Mouse (Mus musculus) right cerebral cortex, postnatal 36 days (tissue): ENCODE measurements around the gene Zfp511.

Experiments
- DNase-seq, 2 experiments: peaks; one replicate each; pipeline ENCODE4 v3.0.0; 2022; ENCODE audit warnings: low spot score in 2 of 2, mixed read lengths in 1 of 2

The Zfp511 gene

GRCm38 (mm10) chr7:140048361-140049114, 12.3 kb downstream of the Zfp511 start, which contains the start of gene Msx3:
Msx3 (minus strand) TSS chr7:140049089.
- no peak for DNase-seq

- DNase-seq: no peak
These were observed 13.0 kb downstream of the Zfp511 start for GRCm38 (mm10) chr7:140049115-140049689.

GRCm38 (mm10) chr7:140054124-140054523, 17.9 kb downstream of the Zfp511 start:
- no peak for DNase-seq

GRCm38 (mm10) chr7:140057413-140058407, 21.5 kb downstream of the Zfp511 start:
- no peak for DNase-seq

- DNase-seq: no peak
These were observed 22.3 kb downstream of the Zfp511 start for GRCm38 (mm10) chr7:140058528-140058927.

GRCm38 (mm10) chr7:140059601-140060000, 23.4 kb downstream of the Zfp511 start:
- DNase-seq: no peak

GRCm38 (mm10) chr7:140060936-140061831, 25.0 kb downstream of the Zfp511 start:
- DNase-seq: no peak

- DNase-seq: no peak
These were observed 25.6 kb downstream of the Zfp511 start for GRCm38 (mm10) chr7:140061832-140062130.

GRCm38 (mm10) chr7:140062307-140062706, 26.1 kb downstream of the Zfp511 start:
- DNase-seq: no peak

- DNase-seq: peak; percentile 48 to 50
These were observed 26.9 kb downstream of the Zfp511 start for GRCm38 (mm10) chr7:140063092-140063491.

- no peak for DNase-seq
These were observed 31.2 kb downstream of the Zfp511 start for GRCm38 (mm10) chr7:140067397-140067796.

GRCm38 (mm10) chr7:140070042-140070711, 34.0 kb downstream of the Zfp511 start:
- no peak for DNase-seq

- DNase-seq: no peak
These were observed 41.5 kb downstream of the Zfp511 start for GRCm38 (mm10) chr7:140077698-140078097.

GRCm38 (mm10) chr7:140078711-140079110, 42.5 kb downstream of the Zfp511 start:
- peak in 1 of 2 experiments; percentile 49 for DNase-seq

- DNase-seq: peak; percentile 89 to 93
These were observed 44.4 kb downstream of the Zfp511 start for GRCm38 (mm10) chr7:140080503-140081156.

GRCm38 (mm10) chr7:140081408-140082241, 45.4 kb downstream of the Zfp511 start:
- DNase-seq: peak; percentile 20 to 41

- peak; percentile 95 to 96 for DNase-seq
These were observed 46.1 kb downstream of the Zfp511 start, which contains the start of gene Caly for GRCm38 (mm10) chr7:140082242-140082678. Caly (minus strand) TSS chr7:140082548.
